Mouse (Mus musculus) stomach, embryonic 16.5 days (tissue): Measurements from ENCODE around the gene Extl1. TPM values are rescaled to one million over a fixed set of nuclear protein-coding genes. Genes with fewer than 3 reads are reported as not detected.
A peak's percentile ranks its signal among the peaks of the same experiment; 100 is the strongest.

Experiments used
- ATAC-seq: fragments of 200-750 bp; cut with Nextera tagmentation; 2 replicates; pipeline ENCODE4 v1.8.0; 2017; ENCODE audit warnings: moderate number of reproducible peaks, moderate TSS enrichment; ENCODE audit not compliant: insufficient read depth, low FRiP score
- H3K27ac ChIP-seq: fragments of 300-500 bp; sonication (generic); 2 replicates; pipeline ENCODE4 v1.5.1; 2014; ENCODE audit warnings: low read length
- H3K27me3 ChIP-seq: fragments of 300-500 bp; sonication (generic); 2 replicates; pipeline ENCODE4 v1.6.1; 2014; ENCODE audit warnings: low read length, control low read depth, mixed read lengths; ENCODE audit not compliant: control insufficient read depth, insufficient read depth
- H3K36me3 ChIP-seq: fragments of 300-500 bp; sonication (generic); 2 replicates; pipeline ENCODE4 v1.6.1; 2014; ENCODE audit warnings: low read length; ENCODE audit not compliant: control insufficient read depth, insufficient read depth
- H3K4me1 ChIP-seq: fragments of 300-500 bp; sonication (generic); 2 replicates; pipeline ENCODE4 v1.6.1; 2014; ENCODE audit warnings: low read length, control low read depth, mixed read lengths; ENCODE audit not compliant: control insufficient read depth, insufficient read depth
- H3K4me2 ChIP-seq: fragments of 300-500 bp; sonication (generic); 2 replicates; pipeline ENCODE4 v1.6.1; 2014; ENCODE audit warnings: low read depth, low read length, mixed read lengths
- H3K4me3 ChIP-seq: fragments of 300-500 bp; sonication (generic); replicated peaks from 2 replicates; pipeline ENCODE4 v1.5.1; 2014; ENCODE audit warnings: mild to moderate bottlenecking, low read length
- H3K9ac ChIP-seq: fragments of 300-500 bp; sonication (generic); 2 replicates; pipeline ENCODE4 v1.6.1; 2014; ENCODE audit warnings: low read length
- H3K9me3 ChIP-seq: fragments of 300-500 bp; sonication (generic); replicated peaks from 2 replicates; pipeline ENCODE4 v1.6.1; 2016; ENCODE audit warnings: low read length, control low read depth; ENCODE audit not compliant: control insufficient read depth
- WGBS: fragments of 180-500 bp; shearing (Covaris S2); extraction: QIAGEN DNeasy Blood & Tissue Kit; methylation state at CpG from one replicate; pipeline ENCODE4 v1.1.7; 2014; 5-methylcytosine and 5-hydroxymethylcytosine counted together
- polyA plus RNA-seq: library from polyadenylated mRNA; unstranded; fragments of >200 nt; fragmentation: Nextera tagmentation; extraction: Ambion mirVana; gene quantifications from 2 replicates; pipeline ENCODE4 v1.2.1, GENCODE M21; 2015

Gene Extl1
- polyA plus RNA-seq, 1 experiment from 2014 or later, result 1.7 TPM

GRCm38 (mm10) chr4:134315470-134315869 is 68.2 kb downstream of the Extl1 start:
- Histone ChIP-seq H3K27ac (no peak overlapping the region), H3K9ac (no peak overlapping the region), H3K9me3 (no peaks in the 10 kb centered on the region), H3K4me3 (no peak overlapping the region), H3K36me3 (no peaks in the 10 kb centered on the region), H3K4me2 (no peak overlapping the region), H3K4me1 (no peaks in the 10 kb centered on the region), H3K27me3 (no peaks in the 10 kb centered on the region)
- no peak for ATAC-seq
- WGBS, result 56% methylated on average over 9 of the region's 9 CpGs

- Histone ChIP-seq H3K4me3 (no peak within 1 kb of the TSS), H3K36me3 (no peaks in the 10 kb centered on the region), H3K4me2 (no peak within 1 kb of the TSS), H3K9me3 (no peaks in the 10 kb centered on the region), H3K27ac (no peak within 1 kb of the TSS), H3K4me1 (no peaks in the 10 kb centered on the region), H3K9ac (no peak within 1 kb of the TSS), H3K27me3 (no peaks in the 10 kb centered on the region)
- ATAC-seq, result no peak
- 31% methylated on average over 11 of the region's 11 CpGs for WGBS
These were observed 68.8 kb downstream of the Extl1 start, which contains the start of gene Trim63 for GRCm38 (mm10) chr4:134314876-134315275. Gene Trim63 (plus strand): TSS chr4:134315120.

- no peak overlapping the region for H3K4me3 ChIP-seq
- ATAC-seq, result no peak
- WGBS, result 66% methylated on average over 4 of the region's 4 CpGs
- H3K27ac ChIP-seq, result no peak overlapping the region
- H3K4me1 ChIP-seq, result no peaks in the 10 kb centered on the region
- H3K9ac ChIP-seq, result no peak overlapping the region
- H3K27me3 ChIP-seq, result no peaks in the 10 kb centered on the region
- H3K9me3 ChIP-seq, result no peaks in the 10 kb centered on the region
- H3K36me3 ChIP-seq, result no peaks in the 10 kb centered on the region
- no peak overlapping the region for H3K4me2 ChIP-seq
These were observed 69.5 kb downstream of the Extl1 start for GRCm38 (mm10) chr4:134314081-134314655.

- no peak overlapping the region for H3K9ac ChIP-seq
- ATAC-seq, result no peak
- WGBS, result 91% methylated on average over 6 of the region's 6 CpGs
These were observed 70.7 kb downstream of the Extl1 start for GRCm38 (mm10) chr4:134312901-134313300.

GRCm38 (mm10) chr4:134312341-134312740 is 71.3 kb downstream of the Extl1 start:
- Histone ChIP-seq H3K4me3 (no peak overlapping the region), H3K4me2 (no peak overlapping the region), H3K36me3 (no peaks in the 10 kb centered on the region), H3K9ac (no peak overlapping the region), H3K27ac (no peak overlapping the region), H3K4me1 (peaks cover 3% of the 10 kb centered on the region), H3K27me3 (no peaks in the 10 kb centered on the region), H3K9me3 (no peaks in the 10 kb centered on the region)
- ATAC-seq, result no peak
- WGBS, result 94% methylated on average over 5 of the region's 5 CpGs

More at GRCm38 (mm10) chr4:134312901-134313300, 70.7 kb downstream of the Extl1 start:
- H3K27ac ChIP-seq, result no peak overlapping the region
- no peak overlapping the region for H3K4me2 ChIP-seq
- no peaks in the 10 kb centered on the region for H3K36me3 ChIP-seq
- no peaks in the 10 kb centered on the region for H3K9me3 ChIP-seq
- no peak overlapping the region for H3K4me3 ChIP-seq
- H3K27me3 ChIP-seq, result no peaks in the 10 kb centered on the region
- H3K4me1 ChIP-seq, result no peaks in the 10 kb centered on the region

GRCm38 (mm10) chr4:134311784-134312183 is 71.9 kb downstream of the Extl1 start:
- WGBS, result 85% methylated on average over 9 of the region's 9 CpGs
- Histone ChIP-seq H3K4me1 (peaks cover 6% of the 10 kb centered on the region), H3K9me3 (no peaks in the 10 kb centered on the region), H3K4me3 (no peak overlapping the region), H3K4me2 (no peak overlapping the region), H3K9ac (no peak overlapping the region), H3K27me3 (no peaks in the 10 kb centered on the region), H3K36me3 (no peaks in the 10 kb centered on the region), H3K27ac (no peak overlapping the region)
- ATAC-seq, result no peak

- H3K4me3 ChIP-seq, result no peak overlapping the region
- 87% methylated on average over 9 of the region's 9 CpGs for WGBS
- H3K36me3 ChIP-seq, result no peaks in the 10 kb centered on the region
- H3K9me3 ChIP-seq, result no peaks in the 10 kb centered on the region
- H3K27me3 ChIP-seq, result no peaks in the 10 kb centered on the region
- no peak overlapping the region for H3K9ac ChIP-seq
- peaks cover 6% of the 10 kb centered on the region for H3K4me1 ChIP-seq
- H3K27ac ChIP-seq, result no peak overlapping the region
- ATAC-seq, result no peak
- no peak overlapping the region for H3K4me2 ChIP-seq
These were observed 73.0 kb downstream of the Extl1 start for GRCm38 (mm10) chr4:134310656-134311055.

- Histone ChIP-seq H3K9me3 (no peaks in the 10 kb centered on the region), H3K36me3 (no peaks in the 10 kb centered on the region), H3K4me3 (no peak overlapping the region), H3K27ac (no peak overlapping the region), H3K27me3 (no peaks in the 10 kb centered on the region), H3K4me1 (peaks cover 6% of the 10 kb centered on the region), H3K9ac (no peak overlapping the region), H3K4me2 (no peak overlapping the region)
- ATAC-seq, result no peak
- WGBS, result 88% methylated on average over 7 of the region's 7 CpGs
These were observed 73.5 kb downstream of the Extl1 start for GRCm38 (mm10) chr4:134310106-134310505.

- Histone ChIP-seq H3K27ac (no peak overlapping the region), H3K9me3 (no peaks in the 10 kb centered on the region), H3K4me1 (peaks cover 6% of the 10 kb centered on the region), H3K4me2 (peak overlapping the region; percentile 23), H3K27me3 (no peaks in the 10 kb centered on the region), H3K36me3 (no peaks in the 10 kb centered on the region), H3K4me3 (no peak overlapping the region), H3K9ac (no peak overlapping the region; the same call in 1 of the 2 replicates)
- ATAC-seq, result peak; percentile 71; the same call in 1 of the 2 replicates
- 8% methylated on average over 12 of the region's 12 CpGs for WGBS
These were observed 76.1 kb downstream of the Extl1 start for GRCm38 (mm10) chr4:134307367-134308072.
